Mouse (Mus musculus) heart, embryonic 15.5 days (tissue): ENCODE data around the gene Zbtb42. TPM values are rescaled to one million over a fixed set of nuclear protein-coding genes. Genes with fewer than 3 reads are reported as not detected.

Source experiments
- ATAC-seq: fragments of 200-750 bp; cut with Nextera tagmentation; replicated peaks from 2 replicates; pipeline ENCODE4 v1.8.0; 2017; ENCODE audit warnings: low read depth, moderate TSS enrichment; ENCODE audit not compliant: insufficient number of reproducible peaks, insufficient read depth, low FRiP score
- H3K27ac ChIP-seq: fragments of 300-500 bp; sonication (generic); 2 replicates; pipeline ENCODE4 v1.5.1; 2015; ENCODE audit warnings: mild to moderate bottlenecking, inconsistent platforms
- H3K27me3 ChIP-seq: fragments of 300-500 bp; sonication (generic); 2 replicates; pipeline ENCODE4 v1.6.1; 2015; ENCODE audit warnings: inconsistent platforms
- H3K36me3 ChIP-seq: fragments of 300-500 bp; sonication (generic); 2 replicates; pipeline ENCODE4 v1.6.1; 2015; ENCODE audit warnings: mild to moderate bottlenecking, inconsistent platforms
- H3K4me1 ChIP-seq: fragments of 300-500 bp; sonication (generic); replicated peaks from 2 replicates; pipeline ENCODE4 v1.6.1; 2015; ENCODE audit warnings: inconsistent platforms
- H3K4me2 ChIP-seq: fragments of 300-500 bp; sonication (generic); 2 replicates; pipeline ENCODE4 v1.6.1; 2015; ENCODE audit warnings: inconsistent platforms, mild to moderate bottlenecking, moderate library complexity
- H3K4me3 ChIP-seq: fragments of 300-500 bp; sonication (generic); 2 replicates; pipeline ENCODE4 v1.5.1; 2015; ENCODE audit warnings: mild to moderate bottlenecking, inconsistent platforms
- H3K9ac ChIP-seq: fragments of 300-500 bp; sonication (generic); 2 replicates; pipeline ENCODE4 v1.6.1; 2015; ENCODE audit warnings: mild to moderate bottlenecking, inconsistent platforms
- H3K9me3 ChIP-seq: fragments of 300-500 bp; sonication (generic); replicated peaks from 2 replicates; pipeline ENCODE4 v1.6.1; 2016; ENCODE audit warnings: inconsistent platforms
- WGBS: fragments of 180-500 bp; shearing (Covaris S2); methylation state at CpG from one replicate; pipeline ENCODE4 v1.1.7; 2015; ENCODE audit warnings: mixed read lengths; 5-methylcytosine and 5-hydroxymethylcytosine counted together
- polyA plus RNA-seq: library from polyadenylated mRNA; unstranded; fragments of >200 nt; fragmentation: Nextera tagmentation; extraction: Ambion mirVana; gene quantifications from 2 replicates; pipeline ENCODE4 v1.2.1, GENCODE M21; 2015

Zbtb42 gene
- polyA plus RNA-seq, 1 experiment from 2014 or later, result 4.8 TPM

GRCm38 (mm10) chr12:112673576-112674091 is 5.0 kb upstream of the Zbtb42 start:
- peak; percentile 8; the same call in 1 of the 2 replicates for ATAC-seq
- no peaks in the 10 kb centered on the region for H3K27me3 ChIP-seq
- WGBS, result 0% methylated on average over 54 of the region's 68 CpGs
- H3K9ac ChIP-seq, result peak overlapping the region; percentile 99
- peak overlapping the region; percentile 91 for H3K4me2 ChIP-seq
- H3K4me3 ChIP-seq, result peak overlapping the region; percentile 95
- peak overlapping the region; percentile 98 for H3K27ac ChIP-seq
- H3K36me3 ChIP-seq, result peaks cover 25% of the 10 kb centered on the region
- H3K4me1 ChIP-seq, result peaks cover 77% of the 10 kb centered on the region
- H3K9me3 ChIP-seq, result no peaks in the 10 kb centered on the region

GRCm38 (mm10) chr12:112674132-112675011 is 4.3 kb upstream of the Zbtb42 start, which contains the start of gene Akt1:
Akt1 (minus strand) TSS chr12:112674884.
- Histone ChIP-seq H3K4me2 (peak within 1 kb of the TSS; percentile 91), H3K9me3 (no peaks in the 10 kb centered on the region), H3K36me3 (peaks cover 18% of the 10 kb centered on the region), H3K4me1 (peaks cover 72% of the 10 kb centered on the region), H3K4me3 (peak within 1 kb of the TSS; percentile 95), H3K27ac (peak within 1 kb of the TSS; percentile 98), H3K27me3 (peaks cover under 1% of the 10 kb centered on the region; the same call in 1 of the 2 replicates), H3K9ac (peak within 1 kb of the TSS; percentile 99)
- WGBS, result 2% methylated on average over 47 of the region's 70 CpGs
- peak; percentile 47 for ATAC-seq

DNA sequence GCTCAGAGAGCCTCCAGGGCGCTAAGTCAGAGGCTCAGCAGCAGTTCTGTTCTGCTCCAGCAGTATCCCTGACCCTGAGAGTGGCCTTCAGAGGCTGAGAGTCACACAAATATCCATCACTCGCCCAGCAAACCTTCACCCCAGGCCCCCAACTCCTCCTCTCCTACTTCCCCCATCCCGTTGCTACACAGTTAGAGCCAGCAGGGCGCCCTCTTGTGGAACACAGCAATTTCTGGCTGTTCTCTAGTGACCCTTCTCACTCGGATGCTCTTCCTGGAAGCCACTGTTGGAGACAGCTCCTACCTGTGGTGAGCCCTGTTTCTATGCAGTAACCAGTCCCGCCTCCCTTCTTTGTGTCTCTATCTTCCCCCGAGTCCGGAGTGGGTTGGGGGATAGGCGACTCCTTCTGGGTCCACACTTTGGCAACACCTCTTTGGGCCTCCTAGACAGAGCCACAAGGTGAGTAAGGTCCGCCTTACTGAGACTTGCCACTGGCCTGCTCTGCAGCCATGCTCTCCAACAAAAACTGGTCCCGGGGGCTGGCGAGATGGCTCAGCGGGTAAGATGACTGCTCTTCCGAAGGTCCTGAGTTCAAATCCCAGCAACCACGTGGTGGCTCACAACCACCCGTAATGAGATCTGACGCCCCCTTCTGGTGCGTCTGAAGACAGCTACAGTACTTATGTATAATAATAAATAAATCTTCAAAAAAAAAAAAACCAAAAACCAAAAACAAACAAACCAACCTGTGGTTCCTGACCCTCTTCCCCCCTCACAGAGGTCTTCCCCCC is 3.2 kb upstream of the Zbtb42 start:
- peak overlapping the region; percentile 98 for H3K27ac ChIP-seq
- H3K9ac ChIP-seq, result peak overlapping the region; percentile 26; the same call in 1 of the 2 replicates
- H3K4me1 ChIP-seq, result peaks cover 69% of the 10 kb centered on the region
- peak overlapping the region; percentile 91 for H3K4me2 ChIP-seq
- peak overlapping the region; percentile 95 for H3K4me3 ChIP-seq
- no peaks in the 10 kb centered on the region for H3K9me3 ChIP-seq
- ATAC-seq, result peak; percentile 31
- H3K36me3 ChIP-seq, result peaks cover 7% of the 10 kb centered on the region; the same call in 1 of the 2 replicates
- H3K27me3 ChIP-seq, result peaks cover 11% of the 10 kb centered on the region
- 16% methylated on average over 18 of the region's 18 CpGs for WGBS

DNA sequence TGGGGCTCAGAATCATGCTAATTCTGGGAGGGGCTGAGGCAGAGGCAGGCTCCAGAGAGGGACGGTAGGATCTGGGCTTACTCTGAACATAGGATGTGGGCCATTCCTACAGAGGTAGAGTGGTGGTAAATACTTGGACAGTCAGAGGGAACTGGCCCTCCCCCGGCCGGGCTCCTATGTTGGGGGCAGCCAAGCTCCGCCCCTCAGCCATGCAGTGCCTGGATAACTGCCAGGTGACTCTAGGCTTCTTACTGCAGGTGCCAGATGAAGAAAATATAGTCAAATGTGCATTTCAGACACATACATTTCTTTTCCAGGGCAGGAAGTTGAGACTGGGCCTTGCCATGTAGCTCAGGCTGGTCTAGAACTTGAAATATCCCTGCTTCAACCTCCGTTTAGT is 1.6 kb upstream of the Zbtb42 start:
- H3K4me1 ChIP-seq, result peaks cover 53% of the 10 kb centered on the region
- no peak overlapping the region for H3K9ac ChIP-seq
- no peak for ATAC-seq
- H3K4me2 ChIP-seq, result no peak overlapping the region
- H3K27me3 ChIP-seq, result peaks cover 21% of the 10 kb centered on the region
- no peak overlapping the region for H3K4me3 ChIP-seq
- H3K9me3 ChIP-seq, result no peaks in the 10 kb centered on the region
- H3K27ac ChIP-seq, result no peak overlapping the region
- WGBS, result 44% methylated on average over 5 of the region's 5 CpGs
- no peaks in the 10 kb centered on the region for H3K36me3 ChIP-seq

GRCm38 (mm10) chr12:112677943-112678554 is 579 bp upstream of the Zbtb42 start:
- Histone ChIP-seq H3K4me2 (peak overlapping the region; percentile 89), H3K9ac (peak overlapping the region; percentile 81), H3K4me1 (peaks cover 43% of the 10 kb centered on the region), H3K27ac (peak overlapping the region; percentile 86), H3K4me3 (peak overlapping the region; percentile 85), H3K27me3 (peaks cover 21% of the 10 kb centered on the region), H3K36me3 (no peaks in the 10 kb centered on the region), H3K9me3 (no peaks in the 10 kb centered on the region)
- WGBS, result 25% methylated on average over 19 of the region's 19 CpGs
- ATAC-seq, result no peak

- H3K4me2 ChIP-seq, result peak overlapping the region; percentile 89
- ATAC-seq, result peak; percentile 15; the same call in 1 of the 2 replicates
- 5% methylated on average over 78 of the region's 87 CpGs for WGBS
- H3K4me3 ChIP-seq, result peak overlapping the region; percentile 85
- peaks cover 41% of the 10 kb centered on the region for H3K4me1 ChIP-seq
- peaks cover 21% of the 10 kb centered on the region for H3K27me3 ChIP-seq
- peak overlapping the region; percentile 86 for H3K27ac ChIP-seq
- H3K9ac ChIP-seq, result peak overlapping the region; percentile 81
- no peaks in the 10 kb centered on the region for H3K36me3 ChIP-seq
- no peaks in the 10 kb centered on the region for H3K9me3 ChIP-seq
Observed at GRCm38 (mm10) chr12:112679027-112679996, 684 bp downstream of the Zbtb42 start.

- Histone ChIP-seq H3K36me3 (no peaks in the 10 kb centered on the region), H3K9me3 (no peaks in the 10 kb centered on the region), H3K4me2 (no peak overlapping the region), H3K9ac (no peak overlapping the region), H3K4me1 (peaks cover 14% of the 10 kb centered on the region), H3K27me3 (peaks cover 24% of the 10 kb centered on the region), H3K4me3 (no peak overlapping the region), H3K27ac (no peak overlapping the region)
- ATAC-seq, result no peak
- 72% methylated on average over 7 of the region's 7 CpGs for WGBS
Observed at GRCm38 (mm10) chr12:112683351-112683750, 4.7 kb downstream of the Zbtb42 start.

DNA sequence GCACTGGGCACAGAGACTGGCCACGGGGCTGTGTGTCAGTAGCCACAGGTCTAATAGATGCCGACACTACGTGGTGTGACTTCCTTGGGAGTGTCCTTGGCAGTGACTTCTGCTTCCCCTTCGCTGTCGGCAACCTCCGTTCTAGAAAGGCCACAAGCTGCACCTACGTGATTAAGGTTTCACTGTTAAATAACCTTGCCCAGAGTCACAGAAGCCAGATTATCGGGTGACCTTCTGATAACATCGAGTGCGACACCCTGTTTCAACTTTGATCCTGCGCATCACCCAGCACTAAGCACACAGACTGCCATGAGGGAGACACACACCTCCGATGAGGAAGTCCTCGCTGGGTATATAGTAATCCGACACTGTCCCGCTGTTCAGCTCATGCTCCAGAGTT is 9.8 kb downstream of the Zbtb42 start:
- Histone ChIP-seq H3K9ac (no peak overlapping the region), H3K36me3 (no peaks in the 10 kb centered on the region), H3K4me1 (peaks cover 16% of the 10 kb centered on the region), H3K4me3 (no peak overlapping the region), H3K27me3 (peaks cover 5% of the 10 kb centered on the region; the same call in 1 of the 2 replicates), H3K27ac (no peak overlapping the region), H3K4me2 (0 out of 2 replicates have a peak overlapping the region, but pooled peaks have one; percentile 8), H3K9me3 (no peaks in the 10 kb centered on the region)
- 41% methylated on average over 15 of the region's 15 CpGs for WGBS
- ATAC-seq, result no peak

DNA sequence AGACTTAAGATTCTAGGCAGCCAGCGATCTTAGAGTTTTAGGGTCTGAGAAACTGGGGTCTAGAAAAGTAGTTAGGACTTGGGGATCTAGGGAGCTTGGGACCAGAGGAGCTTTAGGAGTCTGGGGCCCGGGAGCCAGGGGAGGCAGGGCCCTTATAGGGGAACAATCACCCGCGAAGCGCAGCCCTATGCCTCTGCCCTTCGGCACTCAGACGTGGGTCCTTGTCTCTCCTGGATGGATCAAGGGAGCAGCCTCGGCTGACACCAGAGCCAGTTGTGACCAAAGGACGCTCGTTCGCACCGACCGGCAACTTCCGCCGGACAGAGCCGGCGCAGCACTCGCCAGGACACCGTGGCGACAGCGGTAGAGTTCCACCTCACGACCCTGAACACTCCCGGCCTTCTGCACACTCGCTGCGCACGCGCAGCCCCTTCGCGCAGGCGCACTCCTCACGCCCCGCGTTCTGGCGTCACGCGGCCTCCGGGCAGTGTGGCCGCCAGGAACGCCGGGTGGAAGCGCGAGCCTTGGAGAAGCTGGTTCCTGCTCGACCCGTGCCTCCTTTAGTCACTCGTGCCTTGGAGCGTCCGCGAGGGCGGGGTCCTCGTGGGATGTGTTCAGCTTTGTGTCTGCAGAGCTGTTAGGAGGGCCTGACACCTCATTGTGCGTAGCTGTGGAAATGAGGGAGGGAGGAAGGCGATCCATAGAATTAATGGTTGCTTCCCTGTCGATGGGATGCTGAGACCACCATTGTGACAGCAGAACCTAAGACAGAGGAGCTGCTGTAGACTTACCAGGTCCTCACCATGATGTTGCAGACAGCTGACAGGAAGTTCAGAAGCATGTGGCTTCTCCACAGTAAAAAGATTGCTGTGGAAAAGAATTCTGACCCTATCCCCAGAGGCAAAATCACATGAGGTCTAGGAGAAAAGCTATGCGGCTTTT is 14.8 kb downstream of the Zbtb42 start:
- Histone ChIP-seq H3K9me3 (no peaks in the 10 kb centered on the region), H3K4me1 (peaks cover 21% of the 10 kb centered on the region), H3K27me3 (peaks cover 2% of the 10 kb centered on the region; the same call in 1 of the 2 replicates), H3K27ac (peak overlapping the region; percentile 82), H3K36me3 (no peaks in the 10 kb centered on the region), H3K4me3 (peak overlapping the region; percentile 62), H3K9ac (peak overlapping the region; percentile 84), H3K4me2 (peak overlapping the region; percentile 78)
- WGBS, result 3% methylated on average over 54 of the region's 54 CpGs
- ATAC-seq, result peak; percentile 98
